Mouse (Mus musculus) intestine, postnatal 0 days (tissue): ENCODE results near the gene Gm20075. TPM values are rescaled to one million over a fixed set of nuclear protein-coding genes. Genes with fewer than 3 reads are reported as not detected.

Experiments
- ATAC-seq: fragments of 200-750 bp; cut with Nextera tagmentation; 2 replicates; pipeline ENCODE4 v1.8.0; 2017; ENCODE audit warnings: mild to moderate bottlenecking, moderate TSS enrichment, moderate library complexity
- H3K27ac ChIP-seq: fragments of 300-500 bp; sonication (generic); 2 replicates; pipeline ENCODE4 v1.5.1; 2014; ENCODE audit warnings: mild to moderate bottlenecking, low read depth, low read length, moderate library complexity
- H3K27me3 ChIP-seq: fragments of 300-500 bp; sonication (generic); replicated peaks from 2 replicates; pipeline ENCODE4 v1.6.1; 2014; ENCODE audit warnings: low read length, mixed read lengths; ENCODE audit not compliant: control insufficient read depth, insufficient read depth
- H3K36me3 ChIP-seq: fragments of 300-500 bp; sonication (generic); 2 replicates; pipeline ENCODE4 v1.6.1; 2014; ENCODE audit warnings: mild to moderate bottlenecking, moderate library complexity; ENCODE audit not compliant: control insufficient read depth, insufficient read depth
- H3K4me1 ChIP-seq: fragments of 300-500 bp; sonication (generic); replicated peaks from 2 replicates; pipeline ENCODE4 v1.6.1; 2014; ENCODE audit warnings: antibody characterized with exemption, low read length, mixed read lengths; ENCODE audit not compliant: control insufficient read depth, insufficient read depth
- H3K4me2 ChIP-seq: fragments of 300-500 bp; sonication (generic); replicated peaks from 2 replicates; pipeline ENCODE4 v1.6.1; 2014; ENCODE audit warnings: low read depth, mild to moderate bottlenecking, moderate library complexity
- H3K4me3 ChIP-seq: fragments of 300-500 bp; sonication (generic); 2 replicates; pipeline ENCODE4 v1.5.1; 2014; ENCODE audit warnings: low read depth, low read length
- H3K9ac ChIP-seq: fragments of 300-500 bp; sonication (generic); 2 replicates; pipeline ENCODE4 v1.6.1; 2014; ENCODE audit warnings: mild to moderate bottlenecking, low read depth, low read length
- H3K9me3 ChIP-seq: fragments of 300-500 bp; sonication (generic); 2 replicates; pipeline ENCODE4 v1.6.1; 2016; ENCODE audit warnings: mixed run types; ENCODE audit not compliant: control insufficient read depth
- CTCF ChIP-seq: sonication (generic); IDR thresholded peaks from 2 replicates; pipeline ENCODE4 v1.5.1; 2016; ENCODE audit warnings: low read depth, mild to moderate bottlenecking, control low read depth, antibody characterized with exemption, moderate library complexity
- WGBS: fragments of 180-500 bp; shearing (Covaris S2); extraction: QIAGEN DNeasy Blood & Tissue Kit; methylation state at CpG from one replicate; pipeline ENCODE4 v1.1.7; 2014; 5-methylcytosine and 5-hydroxymethylcytosine counted together
- polyA plus RNA-seq: library from polyadenylated mRNA; unstranded; fragments of >200 nt; fragmentation: Nextera tagmentation; extraction: Ambion mirVana; gene quantifications from 2 replicates; pipeline ENCODE4 v1.2.1, GENCODE M21; 2015

The Gm20075 gene
- polyA plus RNA-seq, 1 experiment from 2014 or later = 13.0 TPM

- Histone ChIP-seq H3K9ac (no peak overlapping the region), H3K9me3 (no peaks in the 10 kb centered on the region), H3K4me3 (no peak overlapping the region), H3K27me3 (no peaks in the 10 kb centered on the region), H3K4me1 (no peaks in the 10 kb centered on the region), H3K27ac (no peak overlapping the region), H3K4me2 (no peak overlapping the region), H3K36me3 (no peaks in the 10 kb centered on the region)
- ATAC-seq = no peak
- no peak for TF ChIP-seq CTCF
- WGBS = 68% methylated on average over 11 of the region's 11 CpGs
Observed at GRCm38 (mm10) chr13:96040275-96041042, 40.7 kb downstream of the Gm20075 start.

GRCm38 (mm10) chr13:96039536-96039935 lies 41.6 kb downstream of the Gm20075 start:
- Histone ChIP-seq H3K4me2 (no peak overlapping the region), H3K9me3 (no peaks in the 10 kb centered on the region), H3K9ac (no peak overlapping the region), H3K4me1 (no peaks in the 10 kb centered on the region), H3K36me3 (no peaks in the 10 kb centered on the region), H3K27ac (no peak overlapping the region), H3K4me3 (no peak overlapping the region), H3K27me3 (no peaks in the 10 kb centered on the region)
- no peak for TF ChIP-seq CTCF
- 39% methylated on average over 1 of the region's 1 CpGs for whole genome bisulfite sequencing
- no peak for ATAC-seq

- ATAC-seq = no peak
- Histone ChIP-seq H3K4me1 (no peaks in the 10 kb centered on the region), H3K27me3 (no peaks in the 10 kb centered on the region), H3K4me3 (no peak overlapping the region), H3K27ac (no peak overlapping the region), H3K9ac (no peak overlapping the region), H3K9me3 (no peaks in the 10 kb centered on the region), H3K4me2 (no peak overlapping the region), H3K36me3 (no peaks in the 10 kb centered on the region)
- WGBS = 63% methylated on average over 19 of the region's 19 CpGs
- TF ChIP-seq CTCF = peak; percentile 84
Observed at GRCm38 (mm10) chr13:96030368-96031223, 50.6 kb downstream of the Gm20075 start.

Other genes with a start within 250 kb of the Gm20075 start
- 31.5 and 35.9 TPM in 2 replicates for gene Iqgap2, start 189.5 kb downstream of the Gm20075 start, polyA plus RNA-seq
- not detected in 2 replicates for gene Gm17190, start 678 bp upstream of the Gm20075 start, polyA plus RNA-seq
- 1.3 and 1.6 TPM in 2 replicates for gene Sv2c, start 51.2 kb upstream of the Gm20075 start, polyA plus RNA-seq